Mouse (Mus musculus) spleen, adult 18-20 months (tissue): ENCODE measurements around the gene Gng2.
"Not testable (repeated sequence)": the region's sequence is repeated elsewhere in the genome, so short reads cannot be mapped to it uniquely, and the experiment has no call there.

Experiments used
- DNase-seq, 2 experiments: peaks; one replicate each; pipeline ENCODE4 v3.0.0; 2022; ENCODE audit warnings: mixed read lengths in 2 of 2

Gng2 gene

DNA sequence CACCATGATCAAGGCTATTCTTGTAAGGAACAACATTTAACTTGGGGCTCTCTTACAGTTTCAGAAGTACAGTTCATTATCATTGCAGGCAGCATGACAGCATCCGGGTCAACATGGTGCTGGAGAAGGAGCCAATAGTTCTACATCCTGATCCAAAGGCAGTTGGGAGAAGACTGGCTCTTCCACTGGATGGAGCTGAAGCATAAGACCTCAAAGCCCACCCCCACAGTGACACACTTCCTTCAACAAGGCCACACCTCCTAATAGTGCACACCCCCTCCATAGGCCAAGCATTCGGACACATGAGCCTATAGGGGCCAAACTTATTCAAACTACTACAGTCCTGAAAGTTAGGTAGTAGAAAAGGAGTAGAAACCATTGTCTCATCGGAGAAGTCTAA, 42.3 kb downstream of the Gng2 start:
- DNase-seq, result no peak

DNA sequence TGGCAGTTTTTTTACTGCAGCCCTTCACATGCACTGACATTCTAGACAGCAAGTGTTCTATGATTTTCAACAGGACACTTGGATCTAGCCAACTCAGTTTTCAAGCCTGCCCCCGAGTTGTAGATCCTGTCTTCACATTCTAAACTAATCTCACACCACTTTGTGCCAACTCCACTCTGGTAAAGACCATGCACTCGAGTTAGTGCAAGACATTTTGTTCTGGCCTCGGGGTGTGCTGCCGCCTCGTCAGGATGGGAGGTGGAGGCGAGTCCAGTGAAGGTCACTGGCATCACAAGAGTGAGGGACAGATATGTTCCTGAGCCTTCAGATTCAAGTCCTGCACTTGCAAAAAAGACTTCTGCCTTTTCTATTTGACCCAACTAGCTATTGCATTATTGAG, 44.1 kb downstream of the Gng2 start:
- DNase-seq, result no peak

DNA sequence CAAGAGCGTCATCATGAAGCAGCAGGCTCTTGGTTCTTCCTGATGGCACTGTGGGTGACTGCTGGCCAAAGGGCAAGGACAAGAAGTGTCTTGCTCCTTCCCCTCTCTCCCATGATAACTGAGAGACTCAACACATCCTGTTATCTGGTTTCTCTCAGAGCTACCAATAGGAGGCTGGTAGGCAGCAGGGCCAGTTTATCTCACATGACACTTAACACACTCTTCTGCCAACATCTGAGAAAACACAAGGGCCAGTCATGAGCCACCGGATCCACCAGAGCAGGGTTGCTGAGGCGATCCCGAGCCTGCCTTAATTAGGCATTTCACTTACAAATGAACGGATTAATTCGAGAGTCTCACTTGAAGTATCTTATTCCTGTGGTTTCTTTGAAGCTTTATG, 49.5 kb downstream of the Gng2 start:
- DNase-seq, result no peak

DNA sequence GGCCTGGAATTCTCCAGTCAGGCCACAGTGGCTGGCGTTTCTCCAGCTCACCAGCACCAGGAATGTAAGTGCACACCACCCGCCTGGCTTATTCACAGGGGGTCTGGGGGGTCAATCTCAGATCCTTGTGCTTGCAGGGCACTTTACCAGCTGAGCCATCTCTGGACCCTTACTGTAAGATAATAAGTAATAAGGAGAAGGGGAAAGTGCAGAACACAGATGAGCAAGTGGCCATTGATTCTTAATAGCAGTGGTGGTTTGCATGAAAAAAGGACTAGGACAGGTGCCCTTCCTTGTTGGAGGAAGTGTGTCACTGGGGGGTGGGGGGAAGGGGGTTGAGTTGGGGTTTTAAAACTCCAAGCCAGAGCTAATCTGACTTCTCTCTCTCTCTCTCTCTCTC, 50.3 kb downstream of the Gng2 start:
- no peak for DNase-seq

DNA sequence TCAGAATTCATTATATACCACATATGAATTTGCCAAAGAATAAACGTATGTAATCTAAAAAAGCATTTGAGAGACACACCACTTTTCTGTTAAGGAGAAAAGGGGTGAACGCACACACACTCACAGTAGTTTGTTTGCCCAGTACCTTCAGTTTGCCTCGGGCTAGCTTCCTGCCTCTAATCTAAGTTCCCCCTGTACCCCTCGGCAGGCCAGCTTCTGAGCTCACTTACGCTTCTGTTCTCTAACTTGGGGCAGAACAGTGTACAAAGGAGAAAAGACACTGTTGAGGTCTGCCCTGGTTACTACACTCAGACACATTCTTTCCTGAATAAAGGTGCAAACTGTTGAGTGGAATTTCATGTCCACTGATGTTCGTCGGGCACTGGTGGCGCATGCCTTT, 51.1 kb downstream of the Gng2 start:
- no peak for DNase-seq

DNA sequence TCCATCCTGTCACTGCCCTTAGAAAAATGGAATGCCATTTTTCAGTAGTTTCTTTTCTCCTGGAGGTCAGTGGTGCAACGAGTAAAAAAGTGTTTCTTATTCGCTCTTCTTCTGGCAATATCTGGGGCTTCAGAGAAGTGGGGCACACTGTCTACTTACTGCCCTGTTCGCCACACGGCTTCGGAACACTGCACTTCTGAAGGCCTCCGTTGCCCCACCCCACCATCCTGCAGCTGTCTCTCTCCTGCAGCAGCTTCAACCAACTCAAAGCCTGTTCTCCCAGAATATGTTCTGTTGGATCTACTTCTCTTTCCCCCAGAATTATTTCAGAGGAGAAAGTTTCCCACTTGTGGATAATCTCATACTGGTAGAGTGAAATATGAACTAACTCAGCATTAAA, 52.3 kb downstream of the Gng2 start:
- DNase-seq, result no peak

DNA sequence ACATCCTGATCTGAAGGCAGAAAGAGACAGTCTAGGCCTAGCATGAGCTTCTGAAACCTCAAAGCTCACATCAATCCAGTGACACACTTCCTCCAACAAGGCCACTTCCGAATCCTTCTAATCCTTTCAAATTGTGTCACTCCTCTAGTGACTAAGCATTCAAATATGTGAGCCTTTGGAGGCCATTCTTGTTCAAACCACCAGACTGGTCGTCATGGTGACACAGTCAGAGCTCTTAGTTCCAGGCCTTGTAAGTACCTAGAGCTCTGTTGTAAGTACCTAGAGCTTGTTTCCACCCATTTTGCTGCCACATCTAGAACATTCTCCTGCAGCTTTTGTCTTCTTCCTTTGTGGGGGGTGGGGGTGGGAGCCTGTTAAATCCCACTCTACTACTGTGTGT, 53.3 kb downstream of the Gng2 start:
- DNase-seq, result no peak

DNA sequence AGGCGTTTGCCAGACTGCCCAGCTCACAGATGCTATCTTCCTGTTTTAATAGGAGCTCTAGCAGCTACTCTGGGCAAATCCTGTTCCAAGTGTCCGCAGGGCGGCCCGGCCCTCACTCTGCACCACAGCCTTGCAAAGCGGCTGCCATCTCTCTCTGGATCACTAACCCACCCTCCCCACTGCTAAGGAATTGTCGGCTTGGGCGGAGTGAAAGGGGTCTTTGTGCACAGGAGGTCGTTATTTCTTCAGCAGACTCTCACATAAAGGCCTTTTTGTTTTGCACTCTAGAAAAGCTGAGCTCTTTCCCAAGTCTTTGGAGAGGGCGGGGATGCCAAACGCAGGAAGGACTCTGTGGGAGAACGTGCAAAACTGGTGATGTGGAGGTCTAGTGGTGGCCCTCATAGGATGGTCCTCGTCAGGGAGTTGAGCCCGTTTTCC, 57.2 kb downstream of the Gng2 start:
- no peak for DNase-seq

DNA sequence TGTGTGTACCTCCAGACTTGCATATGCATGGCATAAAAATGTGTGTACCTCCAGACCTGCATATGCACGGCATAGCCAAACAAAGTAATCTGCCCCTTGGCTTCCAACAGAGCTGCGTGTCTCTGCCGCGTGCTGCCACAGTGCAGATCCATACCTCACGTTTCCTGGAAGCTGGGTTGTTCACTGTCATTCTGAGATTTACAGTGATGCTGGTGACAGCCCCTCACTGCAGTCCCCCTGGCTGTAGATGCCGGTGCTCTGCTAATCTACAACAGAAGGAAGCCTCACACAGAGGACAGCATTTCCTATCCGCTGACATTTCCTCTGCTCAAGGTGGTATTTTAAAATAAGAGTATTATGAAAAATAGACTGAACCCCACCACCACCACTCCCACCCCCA, 57.6 kb downstream of the Gng2 start:
- DNase-seq, result no peak

DNA sequence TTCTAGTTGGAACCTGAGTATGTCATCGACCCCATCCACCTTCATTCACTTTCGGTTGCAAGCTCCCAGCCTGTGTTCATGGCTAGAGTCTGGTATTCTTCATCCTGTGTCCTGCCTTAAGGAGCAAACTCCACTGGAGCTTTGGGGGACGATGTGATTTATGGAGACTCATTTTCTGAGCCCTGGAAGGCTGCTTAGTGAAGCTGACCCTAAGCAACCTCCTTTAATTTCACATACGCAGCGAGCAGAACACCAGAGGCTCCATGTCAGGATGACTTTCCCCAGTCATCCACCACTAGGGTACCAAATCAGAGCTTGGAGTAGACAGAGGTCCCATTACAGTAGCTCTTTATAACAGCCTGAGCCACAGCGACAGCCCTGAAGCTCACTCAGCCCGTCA, 59.9 kb downstream of the Gng2 start:
- no peak for DNase-seq

DNA sequence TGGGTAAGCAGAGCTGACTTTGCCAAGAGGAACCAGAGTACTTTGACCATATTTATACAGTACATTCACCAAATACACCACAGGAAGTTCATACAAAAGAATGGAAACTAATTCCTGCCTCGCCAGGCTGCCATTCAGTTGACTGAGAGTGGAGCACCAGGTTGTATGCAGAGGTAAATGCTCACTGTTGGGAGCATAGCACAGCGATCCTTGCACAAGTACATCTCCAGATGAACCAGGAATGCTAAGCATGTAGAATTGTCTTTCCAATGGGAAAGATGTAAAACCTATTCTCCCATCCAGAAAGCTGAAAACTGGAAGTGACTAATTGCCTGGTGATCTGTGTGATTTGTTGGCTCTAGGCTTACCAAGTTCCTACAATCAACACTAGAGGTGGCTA, 61.1 kb downstream of the Gng2 start:
- no peak for DNase-seq

DNA sequence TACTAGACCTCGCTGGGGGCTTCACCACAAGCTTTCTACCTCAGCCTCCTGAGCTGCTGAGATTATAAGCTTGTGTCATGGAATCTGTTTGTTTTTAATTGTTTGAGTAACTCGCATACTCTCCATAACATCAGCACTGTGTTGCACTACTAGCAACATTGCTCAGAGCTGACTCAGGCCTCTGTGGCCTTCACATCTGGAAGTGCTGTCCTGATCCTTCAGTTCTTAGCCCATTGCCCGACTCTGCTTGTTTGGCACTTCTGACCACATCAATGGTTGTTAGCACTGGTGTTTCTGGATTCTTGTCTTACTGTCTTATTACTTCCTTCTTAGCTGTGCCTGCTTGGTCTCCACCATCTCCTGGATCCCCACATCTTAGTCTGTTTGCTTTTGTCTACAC, 64.5 kb downstream of the Gng2 start:
- DNase-seq, result no peak

DNA sequence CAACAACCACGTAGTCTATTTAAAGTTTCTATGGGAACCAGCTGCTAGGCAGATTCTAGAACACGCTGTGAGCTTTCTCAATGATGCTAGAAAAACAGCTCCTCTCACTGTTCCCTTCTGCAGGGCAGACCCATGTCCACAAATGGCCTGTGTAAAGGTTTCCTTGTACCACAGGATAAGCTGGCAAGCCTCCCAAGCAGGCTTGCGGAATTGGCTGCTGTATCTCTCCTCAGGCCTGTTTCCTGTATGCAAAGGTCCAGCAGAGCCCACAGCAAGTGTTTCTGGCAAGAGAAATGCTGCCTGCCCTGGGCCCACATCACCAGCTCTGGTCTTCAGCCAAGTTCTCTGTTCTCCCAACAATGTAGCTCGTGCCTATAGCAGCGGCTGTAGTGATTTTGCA, 71.8 kb downstream of the Gng2 start:
- no peak for DNase-seq

DNA sequence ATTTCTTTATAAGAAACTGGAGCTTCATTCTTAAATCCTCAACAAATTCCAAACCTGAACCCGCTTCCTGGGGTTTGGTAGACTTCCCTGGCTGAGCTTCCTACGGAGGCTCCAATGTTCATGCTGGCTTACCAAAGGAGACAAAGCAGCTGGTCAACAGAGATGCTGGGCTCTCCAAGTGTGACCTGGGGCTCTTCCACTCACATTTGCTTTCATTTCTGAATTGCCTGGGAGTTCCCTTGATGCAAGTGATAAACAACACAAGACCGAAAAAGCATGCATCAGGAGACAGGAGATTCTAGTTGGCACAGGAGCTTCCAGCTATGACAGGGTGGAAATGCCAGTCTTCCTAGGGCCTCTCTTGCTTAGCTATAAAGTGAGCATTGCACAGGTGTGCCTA, 72.6 kb downstream of the Gng2 start:
- DNase-seq, result no peak

DNA sequence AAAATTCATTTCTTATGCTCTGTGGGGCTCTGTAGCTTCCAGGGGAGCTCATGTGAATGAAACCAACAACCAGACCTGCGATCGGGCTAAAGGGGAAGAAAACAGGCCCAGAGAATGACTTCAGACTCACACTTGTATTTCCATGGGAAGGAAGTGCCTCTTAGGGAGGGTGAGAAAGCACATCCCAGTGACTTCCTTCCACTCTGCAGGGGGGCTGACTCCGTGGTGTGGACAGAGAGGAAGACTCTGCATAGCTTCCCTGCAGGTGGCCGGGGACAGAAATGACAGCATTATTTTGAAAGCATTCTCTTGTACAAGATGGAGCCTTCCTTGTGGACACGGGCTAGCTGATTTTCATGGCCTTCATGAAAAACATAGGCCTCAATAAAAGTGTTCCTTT, 73.4 kb downstream of the Gng2 start:
- no peak for DNase-seq

DNA sequence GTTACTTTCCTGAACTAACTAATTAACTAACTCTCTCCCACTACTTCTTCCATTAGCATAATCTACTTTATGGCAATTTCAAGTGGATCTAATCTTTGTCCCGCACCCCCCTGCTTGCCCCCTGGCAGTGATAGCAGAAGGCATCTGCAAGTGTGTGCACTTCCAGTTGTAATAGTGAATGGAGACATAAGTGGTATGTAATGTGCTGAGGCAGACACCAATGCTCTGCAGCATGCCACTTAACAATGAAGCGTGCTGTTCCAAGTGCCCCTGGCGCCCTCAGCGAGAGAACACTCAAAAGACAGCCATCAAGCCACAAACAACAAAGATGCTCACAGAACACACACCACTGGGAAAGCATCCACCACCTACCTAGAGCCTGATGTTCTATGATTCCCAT, 76.9 kb downstream of the Gng2 start:
- no peak for DNase-seq

DNA sequence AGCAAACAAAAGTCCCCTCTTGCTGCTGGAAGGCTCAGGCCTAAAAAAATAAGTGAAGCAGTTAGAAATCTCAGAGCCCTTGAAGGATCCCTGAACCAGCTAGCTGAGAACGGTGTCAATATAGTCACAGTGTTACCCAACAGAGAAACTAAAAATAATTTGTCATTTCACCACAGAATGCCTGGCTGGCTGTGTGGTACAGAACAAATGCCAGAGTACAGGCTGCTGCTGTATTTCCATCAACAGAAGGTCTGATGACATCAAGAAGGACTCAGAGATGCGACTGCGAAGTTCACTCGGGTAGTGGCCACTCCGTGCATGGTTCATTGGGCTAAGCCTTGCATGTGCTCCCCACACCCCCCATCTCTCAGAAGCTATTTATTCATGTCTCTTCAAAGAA, 89.9 kb downstream of the Gng2 start:
- DNase-seq, result no peak

DNA sequence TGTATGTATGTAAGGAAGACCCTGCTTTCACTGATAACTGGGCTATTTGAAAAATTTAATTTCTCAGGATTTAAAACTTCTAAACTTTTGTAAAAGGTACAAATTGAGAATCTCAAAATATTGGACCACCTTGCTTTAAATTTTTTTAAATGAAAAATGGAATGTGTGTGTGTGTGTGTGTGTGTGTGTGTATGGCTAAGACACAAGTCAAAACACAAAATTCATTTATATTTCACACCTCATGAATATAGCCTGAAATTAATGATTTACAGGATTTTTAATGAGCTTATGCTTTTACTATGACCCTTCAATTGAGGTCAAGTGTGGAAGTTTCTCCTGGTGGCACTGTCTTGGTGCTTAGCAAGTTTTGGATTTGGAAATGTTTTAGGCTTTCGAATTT, 93.0 kb downstream of the Gng2 start:
- DNase-seq, result not testable (repeated sequence)

DNA sequence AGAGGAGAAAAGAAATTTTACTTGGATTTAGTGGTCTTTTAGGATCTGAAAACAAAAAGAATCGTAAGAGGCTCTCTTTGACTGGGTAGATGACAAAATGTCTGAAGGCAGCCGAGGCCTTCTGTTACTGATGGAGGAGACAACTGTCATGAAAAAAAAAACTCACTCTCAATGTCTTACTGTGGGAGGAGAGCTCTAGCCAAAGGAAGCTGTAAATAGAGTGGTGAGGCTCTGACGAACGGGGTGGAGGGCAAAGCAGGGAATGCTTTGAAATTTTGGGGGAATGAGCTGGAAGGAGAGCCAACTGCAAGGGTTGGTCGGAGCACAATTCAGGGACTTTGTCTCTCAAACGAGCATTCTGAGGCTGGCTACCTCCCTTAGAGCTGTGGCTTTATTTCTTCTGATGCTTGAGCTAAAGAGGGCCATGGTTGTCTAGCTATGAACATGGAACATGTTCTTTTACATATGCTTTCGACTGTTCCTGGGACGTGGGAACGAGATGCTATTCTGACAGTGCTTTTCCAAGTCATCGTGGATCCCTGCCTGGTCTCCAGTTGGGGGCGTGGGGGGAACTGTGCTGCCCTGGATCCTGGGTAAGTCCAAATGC, 103.1 kb downstream of the Gng2 start:
- DNase-seq, result no peak

DNA sequence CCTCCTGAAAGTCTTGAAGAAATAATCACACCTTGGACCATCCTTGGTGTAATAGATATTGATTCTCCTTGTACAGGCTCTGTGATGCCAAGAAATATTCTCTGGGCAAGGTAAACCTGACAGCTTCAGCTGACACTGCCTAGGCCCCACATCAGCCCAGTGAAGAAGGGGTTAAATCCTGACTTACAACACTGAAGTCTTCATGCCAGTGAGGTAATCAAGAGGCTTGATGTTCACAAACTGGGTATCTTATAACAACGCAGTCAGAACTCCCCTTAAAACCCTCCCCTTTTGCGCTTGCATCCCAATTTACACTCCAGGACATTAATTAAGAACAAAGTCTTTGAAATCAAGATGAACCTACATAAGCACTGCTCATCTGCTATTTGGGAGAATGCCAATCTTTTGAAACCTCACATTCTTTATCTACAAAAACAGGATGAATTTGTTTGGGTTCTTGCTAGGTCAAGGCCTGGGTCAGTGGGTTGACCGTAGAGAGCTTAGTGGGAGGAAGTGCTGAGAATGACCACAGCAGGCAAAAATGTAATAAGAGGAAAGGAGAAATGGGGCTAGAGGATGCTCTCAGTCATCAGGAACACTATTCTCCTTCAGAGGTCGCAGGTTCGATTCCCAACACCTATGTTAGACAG, 110.0 kb downstream of the Gng2 start:
- DNase-seq, result no peak

DNA sequence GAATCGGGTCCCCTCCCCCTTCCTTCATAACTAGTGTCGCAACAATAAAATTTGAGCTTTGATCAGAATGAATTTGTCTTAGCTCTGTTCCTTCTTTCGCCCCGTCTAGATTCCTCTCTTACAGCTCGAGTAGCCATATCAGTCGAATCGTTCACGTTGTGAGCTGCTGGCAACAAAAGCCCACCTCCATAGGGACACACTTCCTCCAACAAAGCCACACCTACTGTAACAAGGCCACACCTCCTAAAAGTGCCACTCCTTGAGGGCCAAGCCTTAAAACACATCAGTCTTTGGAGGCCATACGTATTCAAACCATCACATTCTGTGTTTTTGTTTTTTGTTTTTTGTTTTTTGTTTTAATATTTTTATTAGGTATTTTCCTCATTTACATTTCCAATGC, 112.3 kb downstream of the Gng2 start:
- not testable (repeated sequence) for DNase-seq

DNA sequence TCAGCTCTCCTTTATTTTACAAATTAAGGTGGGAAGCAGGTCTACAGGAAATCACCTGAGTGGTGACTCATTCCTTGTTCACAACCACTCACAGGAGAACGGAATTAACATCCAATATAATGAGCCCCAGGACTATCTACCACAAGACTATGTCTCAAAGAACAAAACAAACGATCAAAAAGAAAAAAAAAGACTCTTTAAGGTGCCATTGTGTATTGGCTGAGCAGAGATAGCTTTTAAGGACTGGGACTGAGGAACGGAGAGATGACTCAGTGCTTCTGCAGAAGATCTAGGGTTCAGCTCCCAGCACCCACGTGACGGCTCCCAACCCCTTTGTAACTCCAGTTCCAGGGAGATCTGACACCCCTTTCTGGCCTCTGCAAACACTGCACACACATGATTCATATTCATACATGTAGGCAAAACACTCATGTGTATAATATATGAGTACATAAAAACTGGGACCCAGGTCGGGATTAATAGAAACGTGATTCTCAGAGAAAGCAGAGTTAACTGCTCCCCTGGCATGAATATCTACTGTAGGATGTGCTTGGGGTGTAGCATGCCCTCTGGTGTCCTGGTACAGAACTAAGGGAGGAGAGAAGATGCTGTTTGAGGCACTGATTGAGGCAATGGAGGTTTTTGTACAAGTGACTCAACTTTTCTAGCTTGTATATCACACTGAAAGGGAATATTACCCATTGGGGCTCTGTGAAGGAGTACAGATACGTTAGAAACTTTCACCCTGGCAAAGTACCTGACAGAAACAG, 115.9 kb downstream of the Gng2 start:
- no peak for DNase-seq

DNA sequence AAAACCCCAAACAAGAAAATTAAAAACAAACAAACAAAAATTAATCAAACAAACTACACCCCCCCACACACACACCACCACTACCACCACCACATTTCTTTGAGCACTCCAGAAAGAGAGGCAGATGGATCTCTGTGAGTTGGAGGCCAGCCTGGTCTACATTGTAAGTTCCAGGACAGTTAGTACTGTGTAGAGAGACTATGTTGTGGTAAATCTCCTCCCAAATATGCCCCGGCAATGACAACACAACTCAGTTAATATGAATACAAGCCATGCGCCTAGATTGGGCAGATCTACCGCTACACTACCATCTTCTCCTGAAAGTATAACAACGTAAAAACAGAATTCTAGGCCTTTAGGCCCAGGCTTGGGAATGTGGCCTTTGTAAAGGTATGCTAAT, 117.1 kb downstream of the Gng2 start:
- DNase-seq, result no peak
